Mouse (Mus musculus): ENCODE results near the gene Sertad3.
A peak's percentile ranks its signal among the peaks of the same experiment; 100 is the strongest.

The Sertad3 gene

DNA sequence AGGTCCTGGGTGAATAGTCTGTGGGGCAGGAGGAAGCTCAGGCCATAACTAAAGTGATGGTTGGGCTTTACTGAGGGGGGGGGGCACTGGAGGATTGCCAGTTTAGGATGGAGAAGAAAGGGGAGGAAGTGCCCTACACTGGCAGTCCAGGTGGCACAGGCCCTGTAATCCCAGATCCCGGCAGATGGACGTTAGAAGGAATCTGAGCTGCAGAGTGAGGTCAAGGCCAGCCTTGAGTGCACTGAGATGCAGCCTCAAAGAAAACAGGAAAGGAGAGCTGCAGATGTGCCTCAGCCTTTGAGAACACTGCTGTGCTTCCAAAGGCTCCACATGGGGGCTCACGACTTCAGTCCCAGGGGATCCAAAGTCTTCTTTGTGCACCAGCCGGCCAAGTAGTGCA, 5.9 kb upstream of the Sertad3 start:
- DNase-seq (ENCODE audit: inconsistent ontology term), result no peak

DNA sequence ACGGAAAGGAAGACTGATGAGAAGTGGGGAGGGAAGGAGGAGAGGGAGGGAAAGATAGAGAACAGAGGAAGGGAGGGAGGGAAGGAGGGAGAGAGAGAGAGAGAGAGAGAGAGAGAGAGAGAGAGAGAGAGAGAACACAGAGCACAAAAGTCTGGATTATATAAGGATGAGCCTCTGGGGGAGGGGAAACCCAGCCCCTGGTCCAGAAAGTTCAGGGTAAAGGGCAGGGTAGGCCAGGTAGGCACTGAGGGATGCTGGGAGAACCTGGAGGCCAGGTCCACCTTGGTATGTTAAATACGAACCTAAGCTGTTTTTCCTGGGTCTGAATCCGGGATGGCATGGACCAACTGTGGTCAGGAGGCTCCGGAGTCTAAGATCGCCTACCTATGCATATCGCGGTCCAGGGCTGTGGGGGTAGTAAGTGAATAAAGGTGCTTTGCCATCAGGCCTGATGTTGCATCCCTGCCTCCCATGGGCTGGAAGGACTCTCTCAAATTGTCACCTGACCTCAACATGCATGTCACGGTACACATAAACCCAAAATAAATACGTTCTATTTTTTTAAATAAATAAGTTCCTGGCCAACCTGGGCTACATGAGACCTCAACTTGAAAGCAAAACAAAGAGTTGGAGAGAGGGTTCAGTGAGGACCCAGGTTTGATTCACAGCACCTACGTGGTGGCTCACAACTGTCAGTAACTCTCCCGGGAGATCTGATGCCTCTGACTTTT, 2.0 kb upstream of the Sertad3 start:
- no peak for DNase-seq (ENCODE audit: inconsistent ontology term)

DNA sequence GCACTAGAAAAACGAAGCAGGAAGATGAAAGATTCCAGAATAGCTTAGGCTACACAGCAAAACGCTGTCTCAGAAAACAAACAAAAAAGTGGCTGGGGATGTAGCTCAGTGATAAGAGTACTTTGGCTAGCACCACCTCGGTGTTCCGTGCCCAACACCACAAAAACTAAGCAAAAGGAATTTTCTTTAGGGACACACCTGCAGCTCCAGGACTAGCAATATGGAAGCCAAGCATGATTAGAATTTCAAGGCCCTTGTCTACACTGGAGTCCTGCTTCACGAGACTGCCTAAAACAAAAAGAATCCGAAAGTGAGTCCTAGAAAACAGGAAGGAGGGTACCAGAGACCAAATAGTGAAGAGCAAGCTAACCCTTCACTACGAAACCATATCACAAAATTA, 972 bp upstream of the Sertad3 start:
- no peak for DNase-seq (ENCODE audit: inconsistent ontology term)

DNA sequence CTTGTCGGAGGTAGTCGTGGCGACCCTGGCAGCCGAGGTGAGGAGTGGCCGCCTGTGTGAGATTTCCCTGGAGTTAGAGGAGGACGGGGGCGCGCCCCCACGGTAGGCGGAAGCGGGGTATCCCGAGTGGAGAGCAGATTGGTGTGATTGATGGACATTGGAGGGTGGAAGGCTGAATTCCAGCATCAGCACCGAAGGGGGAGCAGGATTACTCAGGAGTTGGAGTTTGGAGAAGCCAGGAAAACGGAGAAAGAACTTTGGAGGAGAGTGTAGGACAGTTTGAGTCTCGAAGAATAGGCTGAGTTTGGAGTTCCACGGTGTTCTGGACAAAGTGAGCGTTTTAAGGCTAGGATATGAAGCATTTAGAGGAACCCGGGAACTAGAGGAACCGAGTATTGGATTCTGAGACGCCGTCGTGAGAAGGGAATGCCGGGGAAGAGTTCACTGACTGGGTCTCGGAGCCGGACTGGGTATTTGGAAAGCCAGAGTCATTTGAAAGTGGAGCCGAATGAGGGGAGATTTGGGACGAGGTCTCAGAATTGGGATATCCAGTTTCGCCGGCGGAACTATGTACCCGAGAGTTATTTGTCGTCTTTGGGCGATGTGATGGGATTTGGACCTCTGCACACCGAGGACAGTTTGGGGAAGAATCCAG, 394 bp downstream of the Sertad3 start:
- DNase-seq (ENCODE audit: inconsistent ontology term), result no peak

DNA sequence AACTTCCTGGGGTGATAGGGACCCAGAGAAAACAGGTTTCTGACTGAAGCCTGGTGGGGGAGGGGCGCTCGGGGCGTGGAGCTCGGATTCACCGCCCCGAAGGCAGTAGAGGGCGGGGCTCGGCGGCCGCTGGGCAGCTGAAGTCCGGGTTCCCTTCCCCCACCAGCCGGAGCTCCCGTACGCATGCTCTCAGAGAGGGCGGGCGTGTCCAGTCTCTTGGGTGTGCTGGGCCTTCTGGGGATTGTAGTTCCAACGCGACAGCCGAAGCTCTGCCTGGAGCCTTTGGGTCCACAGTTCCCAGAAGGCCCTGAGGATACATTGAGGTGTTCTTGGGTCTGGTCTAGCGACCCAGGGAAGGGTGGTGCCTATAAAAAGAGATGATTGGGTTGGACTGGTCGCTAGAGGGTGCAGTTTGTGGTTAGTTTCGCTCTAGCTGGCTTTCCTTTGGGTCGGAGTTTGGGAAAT, 954 bp downstream of the Sertad3 start:
- peak; percentile 99 for DNase-seq (ENCODE audit: inconsistent ontology term)

DNA sequence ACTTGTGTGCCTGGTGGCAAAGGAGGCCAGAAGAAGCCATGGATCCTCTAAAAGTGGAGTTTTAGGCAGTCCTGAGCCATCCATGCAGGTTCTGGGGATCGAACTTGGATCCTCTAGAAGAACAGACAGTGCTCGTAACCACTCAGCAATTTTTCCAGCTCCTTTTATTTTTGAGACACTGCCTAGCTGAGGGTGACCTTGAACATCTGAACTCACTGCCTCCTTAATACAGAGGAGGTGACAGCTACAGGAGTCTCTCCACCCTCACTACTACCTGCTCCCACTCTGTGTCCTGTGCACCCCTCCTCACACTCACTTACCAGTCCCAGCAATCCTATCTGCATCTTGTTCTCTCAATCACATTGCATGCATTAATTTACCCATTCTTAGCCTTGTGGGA, 2.0 kb downstream of the Sertad3 start:
- DNase-seq (ENCODE audit: inconsistent ontology term), result no peak

DNA sequence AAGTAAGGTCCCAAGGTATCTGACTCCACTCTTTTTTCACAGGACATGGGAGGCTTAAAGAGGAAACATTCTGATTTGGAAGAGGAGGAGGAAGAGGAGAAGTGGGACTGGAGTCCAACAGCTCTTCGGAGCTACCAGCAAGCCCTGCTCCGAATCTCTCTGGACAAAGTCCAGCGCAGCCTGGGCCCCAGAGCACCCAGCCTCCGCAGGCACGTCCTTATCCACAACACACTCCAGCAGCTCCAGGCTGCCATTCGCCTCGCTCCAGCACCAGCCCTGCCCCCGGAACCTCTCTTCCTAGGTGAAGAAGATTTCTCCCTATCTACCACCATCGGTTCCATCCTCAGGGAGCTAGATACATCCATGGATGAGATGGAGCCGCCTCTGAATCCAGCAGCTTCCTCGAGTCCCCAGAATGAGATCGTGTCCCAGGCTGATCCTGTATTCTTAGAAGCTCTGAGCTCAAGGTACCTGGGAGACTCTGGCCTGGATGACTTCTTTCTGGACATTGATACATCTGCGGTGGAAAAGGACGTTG, 2.6 kb downstream of the Sertad3 start:
- DNase-seq (ENCODE audit: inconsistent ontology term), result no peak

DNA sequence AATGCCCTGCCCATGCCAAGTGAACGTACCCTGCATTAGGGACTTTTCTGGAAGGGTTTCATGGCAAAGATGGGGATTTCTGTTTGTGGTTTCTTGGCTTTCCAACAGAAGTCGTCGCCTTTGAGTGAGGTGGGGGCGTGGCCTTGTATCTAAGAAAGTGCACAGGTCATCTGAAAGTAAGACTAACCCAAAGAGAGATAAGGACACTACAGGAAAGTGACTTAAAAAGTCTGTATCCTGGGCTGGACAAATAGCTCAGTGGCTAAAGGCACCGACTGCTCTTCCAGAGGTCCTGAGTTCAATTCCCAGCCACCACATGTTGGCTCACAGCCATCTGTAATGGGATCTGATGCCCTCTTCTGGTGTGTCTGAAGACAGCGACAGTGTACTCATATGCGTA, 5.0 kb downstream of the Sertad3 start:
- no peak for DNase-seq (ENCODE audit: inconsistent ontology term)

DNA sequence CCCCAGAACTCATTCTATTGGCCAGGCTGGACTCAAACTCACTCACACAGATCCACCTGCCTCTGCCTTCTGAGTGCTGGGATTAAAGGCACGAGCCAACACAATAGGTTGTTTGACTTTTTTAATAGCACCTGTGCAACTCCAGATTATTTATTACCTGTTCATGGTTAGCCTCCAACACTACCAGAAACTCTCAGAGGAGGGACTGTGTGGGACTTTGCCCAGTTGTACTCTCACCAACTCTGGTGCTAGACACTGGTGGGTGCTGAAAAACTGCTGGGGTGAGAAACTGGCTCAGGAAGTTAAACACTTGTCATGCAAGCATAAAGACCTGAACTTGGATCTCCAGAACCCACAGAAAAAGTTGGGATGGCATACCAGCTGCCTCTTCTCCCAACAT, 6.2 kb downstream of the Sertad3 start:
- DNase-seq (ENCODE audit: inconsistent ontology term), result no peak

DNA sequence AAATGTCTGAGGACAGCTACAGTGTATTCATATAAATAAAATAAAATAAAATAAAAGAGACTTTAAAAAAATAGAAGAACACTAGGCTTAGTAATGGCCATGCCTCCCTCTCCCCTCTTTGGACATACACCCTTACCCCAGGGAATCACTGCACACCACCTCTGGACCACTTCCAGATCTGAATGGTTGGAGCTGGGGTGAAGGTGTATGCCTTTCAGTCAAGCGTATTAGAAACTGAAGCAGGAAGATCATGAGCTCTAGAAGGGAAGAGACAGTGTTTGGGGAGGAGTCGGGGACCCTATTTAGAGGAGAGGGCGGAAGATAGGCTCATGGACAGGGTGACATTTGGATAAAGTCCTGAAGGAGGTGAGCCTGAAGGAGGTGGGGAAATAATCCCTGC, 6.9 kb downstream of the Sertad3 start:
- DNase-seq (ENCODE audit: inconsistent ontology term), result no peak

DNA sequence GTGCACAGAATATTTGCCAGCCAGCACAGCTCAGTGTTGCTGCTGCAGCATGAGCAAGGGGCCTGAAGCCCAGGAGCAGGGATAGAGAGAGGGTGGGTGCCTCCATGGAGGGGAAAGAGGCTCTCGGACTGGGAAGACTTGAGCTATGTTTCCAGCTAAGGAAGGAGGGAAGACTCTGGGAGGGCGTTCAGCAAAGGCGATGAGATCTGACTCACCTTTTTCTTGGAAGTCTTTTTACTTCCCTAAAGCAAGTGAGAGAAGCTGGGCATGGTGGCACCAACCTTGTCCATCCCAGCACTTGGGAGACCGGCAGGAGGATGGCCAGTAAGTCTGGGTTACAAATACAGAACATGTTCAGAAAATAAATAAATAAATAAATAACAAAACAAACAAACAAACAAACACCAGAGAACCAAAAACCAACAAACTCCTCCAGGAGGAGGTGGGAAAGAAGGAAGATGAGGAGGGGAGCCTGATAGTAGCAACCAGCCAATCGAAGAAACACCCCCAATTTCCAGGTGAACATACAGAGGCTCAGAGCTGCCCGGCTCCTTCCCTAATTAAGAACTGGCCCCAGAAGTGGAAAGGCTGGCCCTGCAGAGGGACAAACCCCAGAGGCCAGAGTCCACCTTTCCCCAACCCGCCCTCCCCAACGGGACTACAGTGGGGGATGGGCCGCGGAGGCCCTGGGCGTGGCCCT, 7.5 kb downstream of the Sertad3 start:
- no peak for DNase-seq (ENCODE audit: inconsistent ontology term)

DNA sequence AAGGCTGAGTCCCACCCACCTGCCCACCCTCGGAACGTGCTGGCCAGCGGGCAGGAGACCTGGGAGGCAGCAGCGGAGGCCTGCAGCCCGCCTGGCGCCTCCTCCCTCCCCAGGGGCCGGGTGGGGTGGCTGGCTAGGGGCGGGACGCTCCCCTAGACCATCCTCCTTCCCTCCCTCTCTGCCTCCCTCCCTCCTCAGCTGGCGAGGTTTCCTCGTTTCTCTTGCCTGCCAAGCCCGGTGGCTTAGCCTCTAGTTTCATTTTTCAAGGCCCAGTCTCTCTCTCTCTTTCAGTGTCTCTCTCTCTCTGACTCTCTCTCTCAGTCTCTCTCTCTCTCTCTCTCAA, 8.0 kb downstream of the Sertad3 start:
- peak; percentile 97 for DNase-seq (ENCODE audit: inconsistent ontology term)

DNA sequence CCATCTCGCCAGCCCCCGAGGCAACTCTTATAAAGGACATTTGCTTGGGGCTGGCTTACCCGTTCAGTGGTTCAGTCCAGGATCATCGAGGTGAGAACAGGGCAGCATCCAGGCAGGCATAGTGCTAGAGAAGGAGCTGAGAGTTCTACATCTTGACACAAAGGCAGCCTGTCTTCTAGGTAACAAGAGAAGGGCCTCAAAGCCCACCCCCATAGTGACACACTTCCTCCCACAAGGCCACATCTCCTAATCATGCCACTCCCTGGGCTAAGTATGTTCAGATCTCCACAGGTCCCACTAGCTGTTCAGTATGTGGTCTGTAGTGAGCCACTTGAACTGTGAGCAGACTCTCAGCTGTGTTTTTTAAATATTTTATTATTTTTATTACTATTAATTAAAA, 10.3 kb downstream of the Sertad3 start:
- no peak for DNase-seq (ENCODE audit: inconsistent ontology term)

DNA sequence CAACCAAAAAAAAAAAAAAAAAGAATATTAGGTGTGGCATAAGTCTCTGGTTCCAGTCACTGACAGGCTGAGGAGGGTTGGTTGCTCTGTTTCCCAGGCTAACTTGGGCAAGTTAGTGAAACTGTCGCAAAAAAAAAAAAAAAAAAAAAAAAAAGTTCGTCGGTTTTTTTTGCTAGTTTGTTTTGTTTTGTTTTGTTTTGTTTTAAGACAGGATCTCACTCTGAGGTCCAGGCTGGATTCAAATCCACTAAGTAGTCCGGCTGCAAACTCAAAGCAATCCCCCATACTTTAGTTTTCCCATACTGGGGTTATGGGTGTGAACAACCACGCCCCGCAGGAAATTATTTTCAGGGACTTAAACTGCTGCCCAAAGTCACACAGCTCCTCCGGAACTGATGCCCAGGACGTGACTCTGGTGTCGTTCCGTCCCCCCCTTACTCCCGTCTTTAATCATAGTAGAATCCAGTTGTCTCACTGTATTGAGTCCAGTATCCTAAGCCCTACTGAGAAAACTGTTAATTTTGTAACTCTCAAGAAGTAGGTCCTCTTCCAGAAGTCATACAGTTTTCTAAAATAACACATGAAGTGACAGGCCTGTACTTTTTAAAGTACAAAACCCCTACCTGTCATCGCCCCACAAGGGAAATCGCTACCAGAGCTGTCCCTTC, 12.7 kb downstream of the Sertad3 start:
- no peak for DNase-seq (ENCODE audit: inconsistent ontology term)

DNA sequence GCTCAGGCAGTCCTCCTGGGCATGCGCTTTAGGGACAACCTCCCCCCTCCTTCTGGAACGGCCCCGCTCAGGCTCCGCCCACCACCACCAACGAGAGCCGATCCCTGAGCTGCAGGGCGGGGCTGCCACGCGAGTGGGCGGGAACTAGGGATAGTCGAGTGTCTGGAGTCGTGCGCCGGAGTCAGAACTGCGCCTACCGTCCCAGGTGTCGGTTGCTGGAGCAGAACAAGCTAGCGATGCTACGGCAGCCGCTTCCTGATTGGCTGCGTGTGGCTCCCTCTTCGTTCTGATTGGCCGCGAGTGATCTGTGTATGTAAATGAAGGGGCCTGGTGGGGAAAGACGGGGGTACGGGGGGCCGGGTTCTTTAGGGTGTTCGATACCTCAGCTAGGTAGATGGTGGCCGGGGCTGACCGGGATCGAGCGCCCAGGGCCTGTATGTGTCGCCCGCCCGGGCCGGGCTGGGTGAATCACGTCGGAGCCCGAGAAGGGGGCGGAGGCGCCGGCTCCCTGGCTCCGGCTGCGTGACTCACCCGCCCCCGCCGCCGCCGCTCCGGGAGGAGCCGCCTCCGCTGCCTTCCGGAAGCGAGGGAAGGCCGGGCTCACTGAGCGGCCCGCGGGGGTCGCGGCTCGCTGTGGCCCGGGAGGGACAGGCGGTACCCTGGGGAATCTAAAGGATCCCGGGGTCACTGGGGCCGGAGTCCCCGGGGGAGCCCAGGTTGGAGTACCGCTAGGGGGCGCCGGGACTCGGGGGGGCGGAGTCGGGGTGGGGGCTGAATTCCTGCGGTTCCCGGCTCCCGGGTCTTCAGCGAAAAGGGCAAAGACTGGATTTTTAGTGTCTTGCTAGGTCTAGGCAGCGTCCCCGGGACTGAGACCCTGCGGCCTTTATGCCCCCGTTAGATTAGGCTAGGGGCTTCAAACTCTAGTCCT, 13.5 kb downstream of the Sertad3 start, which contains the start of gene Sertad1:
Sertad1 (plus strand) TSS at position 141 of the 928 bp plus-strand sequence.
- DNase-seq (ENCODE audit: inconsistent ontology term), result peak; percentile 100

DNA sequence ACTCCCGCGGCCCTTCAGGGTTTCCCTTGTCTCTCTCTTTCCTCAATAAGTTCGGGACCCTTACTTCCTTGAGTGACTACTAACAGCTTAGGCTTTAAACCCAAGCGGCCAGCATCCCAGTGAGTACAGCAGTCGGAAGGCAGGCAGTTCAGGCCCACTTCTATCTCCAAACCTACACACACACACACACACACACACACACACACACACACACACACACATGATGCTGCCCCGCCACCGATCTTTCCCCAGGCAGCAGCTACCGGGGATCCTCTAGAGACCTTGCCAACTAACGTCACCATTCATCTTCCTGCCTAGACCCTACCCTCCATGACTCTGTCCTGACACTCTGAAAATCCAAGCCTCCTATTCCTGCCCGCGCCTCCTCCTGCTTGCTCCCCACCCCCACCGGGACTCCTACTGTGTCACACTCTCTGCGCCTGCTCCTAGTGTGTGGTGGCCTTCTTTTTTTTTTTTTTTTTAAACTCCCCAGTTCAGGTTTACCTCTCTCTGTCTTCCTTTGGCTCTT, 14.2 kb downstream of the Sertad3 start:
- peak; percentile 76 for DNase-seq (ENCODE audit: inconsistent ontology term)

DNA sequence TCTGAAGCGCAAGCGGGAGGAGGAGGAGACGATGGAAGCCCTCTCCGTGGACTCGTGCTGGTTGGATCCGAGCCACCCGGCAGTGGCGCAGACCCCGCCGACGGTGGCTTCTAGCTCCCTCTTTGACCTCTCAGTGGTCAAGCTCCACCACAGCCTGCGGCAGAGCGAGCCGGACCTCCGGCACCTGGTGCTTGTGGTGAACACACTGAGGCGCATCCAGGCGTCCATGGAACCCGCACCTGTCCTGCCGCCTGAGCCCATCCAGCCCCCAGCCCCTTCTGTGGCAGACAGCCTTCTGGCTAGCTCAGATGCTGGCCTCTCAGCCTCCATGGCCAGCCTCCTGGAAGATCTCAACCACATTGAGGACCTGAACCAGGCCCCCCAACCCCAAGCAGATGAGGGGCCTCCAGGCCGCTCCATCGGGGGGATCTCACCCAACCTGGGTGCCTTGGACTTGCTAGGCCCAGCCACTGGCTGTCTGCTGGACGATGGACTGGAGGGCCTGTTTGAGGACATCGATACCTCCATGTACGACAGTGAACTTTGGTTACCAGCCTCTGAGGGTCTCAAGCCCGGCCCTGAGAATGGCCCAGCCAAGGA, 15.8 kb downstream of the Sertad3 start:
- no peak for DNase-seq (ENCODE audit: inconsistent ontology term)

DNA sequence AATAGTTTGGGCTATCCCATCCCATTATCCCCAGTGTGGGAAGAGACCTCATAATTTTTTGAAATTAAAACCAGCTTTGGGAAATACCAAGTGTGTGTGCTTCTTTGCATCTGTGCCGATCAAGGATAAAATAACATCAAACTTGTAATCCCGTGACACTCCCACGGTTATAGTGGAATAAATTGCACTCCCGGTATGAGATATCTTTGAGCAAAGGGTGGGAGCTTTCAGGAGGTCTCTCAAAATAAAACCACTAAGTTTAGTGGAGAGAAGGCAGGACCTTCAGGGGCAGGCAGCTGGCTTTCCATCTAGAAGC, 16.6 kb downstream of the Sertad3 start:
- no peak for DNase-seq (ENCODE audit: inconsistent ontology term)

DNA sequence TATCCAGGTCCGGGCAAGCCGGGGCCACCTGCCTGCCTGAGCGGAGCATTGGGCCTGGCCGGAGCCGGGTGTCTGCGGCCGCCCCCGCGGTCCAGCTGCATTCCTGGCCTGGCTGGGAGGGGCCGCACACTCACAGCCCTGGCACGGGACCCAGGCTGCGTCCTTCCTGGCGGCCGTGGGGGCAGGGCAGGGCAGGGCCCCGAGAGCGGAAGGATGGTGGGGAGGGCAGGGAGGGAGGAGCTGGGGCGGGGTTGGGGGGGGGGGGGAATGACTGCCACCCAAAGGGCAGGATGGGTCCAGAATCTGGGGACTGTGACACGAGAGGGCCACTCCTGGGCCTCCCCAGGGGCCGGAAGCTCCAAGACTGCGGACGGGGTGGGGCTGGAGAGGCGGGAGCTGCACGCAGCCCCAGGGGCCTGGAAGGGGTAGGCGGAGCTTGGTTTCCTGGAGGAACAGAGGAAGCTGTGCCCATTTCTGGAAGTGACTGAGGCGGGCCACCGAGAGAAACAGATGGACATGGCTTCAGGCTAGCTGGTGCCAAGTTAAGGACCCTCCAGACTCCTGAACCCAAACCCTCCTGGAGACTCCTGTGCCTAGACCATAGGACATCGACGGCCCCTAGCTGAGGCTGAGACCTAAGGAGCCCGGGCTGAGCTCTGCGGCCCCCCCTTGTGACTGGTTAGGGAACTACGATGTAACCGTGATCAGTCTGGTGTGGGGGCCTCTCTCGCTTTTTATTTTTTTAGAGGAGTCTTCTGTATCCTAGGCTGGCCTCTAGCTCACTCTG, 17.2 kb downstream of the Sertad3 start:
- DNase-seq (ENCODE audit: inconsistent ontology term), result peak; percentile 99

DNA sequence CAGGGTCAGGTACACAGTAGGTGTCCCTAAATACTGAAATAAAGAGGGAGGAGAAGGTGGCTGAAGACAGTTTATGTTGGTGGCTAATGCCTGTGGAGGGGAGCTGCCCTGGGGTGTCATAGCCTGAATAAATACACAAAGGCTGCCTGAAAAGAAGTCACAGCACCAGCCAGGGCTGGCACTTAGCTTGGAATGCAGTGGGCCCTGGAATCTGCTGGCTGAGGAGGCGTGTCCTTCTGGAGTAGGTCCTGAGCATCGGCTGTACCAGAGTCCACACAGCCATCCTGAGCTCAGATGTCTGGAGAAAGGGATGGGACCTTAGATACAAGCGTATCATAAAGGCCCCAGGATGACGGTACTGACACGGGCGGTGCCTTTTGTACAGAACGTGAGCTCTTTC, 18.3 kb downstream of the Sertad3 start:
- DNase-seq (ENCODE audit: inconsistent ontology term), result peak; percentile 84

Measured in Muller cell, postnatal 12 days (primary cell).